Mouse (Mus musculus) neural tube, postnatal 0 days (tissue): ENCODE measurements around the gene Lsm8. TPM values are rescaled to one million over a fixed set of nuclear protein-coding genes. Genes with fewer than 3 reads are reported as not detected.

Experiments used
- polyA plus RNA-seq: library from polyadenylated mRNA; unstranded; fragments of >200 nt; fragmentation: Nextera tagmentation; extraction: Ambion mirVana; gene quantifications from 2 replicates; pipeline ENCODE4 v1.2.1, GENCODE M21; 2015

Gene Lsm8
- 89.7 and 93.4 TPM in 2 replicates for polyA plus RNA-seq

DNA sequence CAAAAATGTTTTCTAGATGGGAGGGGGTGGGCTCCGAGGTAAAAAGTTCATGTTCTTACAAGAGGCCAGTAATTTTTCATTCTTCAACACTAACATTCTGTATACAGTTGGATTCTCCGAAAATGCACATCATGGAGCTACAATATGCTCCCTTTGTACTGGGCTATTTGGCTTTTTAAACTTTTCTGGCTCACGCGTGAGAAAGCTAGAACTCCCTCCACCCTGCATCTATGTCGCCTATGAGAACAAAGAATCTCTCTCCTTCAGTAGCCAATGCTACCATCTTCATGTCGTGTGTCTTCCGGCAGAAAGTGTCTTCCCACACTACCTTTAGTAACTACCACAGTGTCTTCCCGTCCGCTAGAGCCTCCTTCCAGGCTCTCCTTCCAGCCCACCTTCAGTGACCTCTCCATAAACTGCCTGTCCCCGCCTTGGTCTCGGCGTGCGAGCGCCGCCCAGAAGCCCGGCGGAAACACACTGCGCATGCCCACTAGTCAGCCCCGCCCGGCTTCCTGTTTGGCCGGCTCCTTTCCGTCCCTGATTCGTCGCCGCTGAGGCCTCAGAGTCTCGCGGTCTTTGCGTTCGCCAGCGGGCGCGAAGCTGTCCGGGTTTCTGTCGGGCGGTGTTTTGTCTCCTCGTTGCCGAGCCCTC is at the start of gene Lsm8:
TSS of gene Lsm8 (plus strand) at position 529 of the 651 bp plus-strand sequence.

DNA sequence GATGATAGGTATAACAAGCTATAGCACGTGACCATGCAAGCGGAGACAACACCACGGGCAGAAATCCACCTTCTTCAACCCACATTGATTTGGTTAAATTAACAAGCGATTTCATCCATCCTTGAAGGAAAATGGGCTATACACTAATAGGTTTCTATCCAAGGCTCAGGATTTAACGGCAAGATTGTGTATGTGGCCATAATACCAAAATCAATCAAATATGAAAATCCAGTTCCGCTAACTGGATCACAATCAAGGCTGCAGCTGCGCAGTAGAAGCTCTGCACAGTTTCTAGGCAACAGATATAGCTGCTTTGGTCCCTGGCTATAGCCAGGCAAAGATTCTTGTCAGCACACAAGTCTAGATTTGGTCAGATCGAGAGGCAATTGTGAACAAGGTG is 17.6 kb downstream of the Lsm8 start, which contains the start of gene Ankrd7:
TSS of gene Ankrd7 (plus strand) at position 301 of the 400 bp plus-strand sequence.

Other genes with a start within 250 kb of the Lsm8 start
- gene Ankrd7, start 17.7 kb downstream of the Lsm8 start, polyA plus RNA-seq: not detected in 2 replicates